Mouse (Mus musculus): ENCODE results near the gene Coro2a. TPM values are rescaled to one million over a fixed set of nuclear protein-coding genes. Genes with fewer than 3 reads are reported as not detected.
"Not testable (repeated sequence)": the region's sequence is repeated elsewhere in the genome, so short reads cannot be mapped to it uniquely, and the experiment has no call there.

Coro2a gene
- total and polyA plus RNA-seq, 2 experiments from 2014 or later = 6.2 to 26.7 TPM

- DNase-seq (ENCODE audit: low spot score) = no peak
- no peak overlapping the region for H3K4me3 ChIP-seq (ENCODE audit: low read length)
- H3K9ac ChIP-seq (replicated peaks; ENCODE audit: low read length) = no peak overlapping the region
- no peak overlapping the region for H3K4me2 ChIP-seq (ENCODE audit: low read depth, low read length)
- H3K4me1 ChIP-seq (ENCODE audit: insufficient read depth, low read length) = no peaks in the 10 kb centered on the region
- H3K9me3 ChIP-seq (ENCODE audit: low read length) = no peaks in the 10 kb centered on the region
- H3K27ac ChIP-seq = no peak overlapping the region
- no peaks in the 10 kb centered on the region for H3K36me3 ChIP-seq (ENCODE audit: insufficient read depth, low read length)
- H3K27me3 ChIP-seq (ENCODE audit: insufficient read depth, low read length) = no peaks in the 10 kb centered on the region
- 80% methylated on average over 1 of the region's 1 CpGs for WGBS
- no peak for ATAC-seq
- TF ChIP-seq CTCF (IDR thresholded peaks at IDR 0.05; ENCODE audit: low read depth) = no peak
These were observed 23.8 kb downstream of the Coro2a start for GRCm38 (mm10) chr4:46578228-46578627.

GRCm38 (mm10) chr4:46575509-46576284 lies 26.3 kb downstream of the Coro2a start:
- H3K4me3 ChIP-seq (ENCODE audit: low read length); H3K9ac ChIP-seq (replicated peaks; ENCODE audit: low read length); H3K36me3 ChIP-seq (ENCODE audit: insufficient read depth, low read length); ATAC-seq; H3K9me3 ChIP-seq (ENCODE audit: low read length); H3K4me2 ChIP-seq (ENCODE audit: low read depth, low read length); DNase-seq (ENCODE audit: low spot score); H3K4me1 ChIP-seq (ENCODE audit: insufficient read depth, low read length); H3K27ac ChIP-seq; H3K27me3 ChIP-seq (ENCODE audit: insufficient read depth, low read length): not testable (repeated sequence)
- 88% methylated on average over 6 of the region's 10 CpGs for WGBS

GRCm38 (mm10) chr4:46574841-46575240 lies 27.2 kb downstream of the Coro2a start:
- DNase-seq (ENCODE audit: low spot score) = no peak
- Histone ChIP-seq H3K4me2 (ENCODE audit: low read depth, low read length) (no peak overlapping the region), H3K9me3 (ENCODE audit: low read length) (no peaks in the 10 kb centered on the region), H3K4me3 (ENCODE audit: low read length) (no peak overlapping the region), H3K4me1 (ENCODE audit: insufficient read depth, low read length) (0 out of 2 replicates have a peak, but pooled peaks cover 3% of the 10 kb centered on the region), H3K36me3 (ENCODE audit: insufficient read depth, low read length) (no peaks in the 10 kb centered on the region), H3K27me3 (ENCODE audit: insufficient read depth, low read length) (no peaks in the 10 kb centered on the region), H3K9ac (replicated peaks; ENCODE audit: low read length) (no peak overlapping the region), H3K27ac (peak overlapping the region; percentile 17; the same call in 1 of the 2 replicates)
- peak; percentile 15; the same call in 1 of the 2 replicates for ATAC-seq
- 68% methylated on average over 10 of the region's 12 CpGs for WGBS
- no peak for TF ChIP-seq CTCF (IDR thresholded peaks at IDR 0.05; ENCODE audit: low read depth)

GRCm38 (mm10) chr4:46574024-46574753 lies 27.8 kb downstream of the Coro2a start:
- 0 out of 2 replicates have a peak, but pooled peaks cover 5% of the 10 kb centered on the region for H3K4me1 ChIP-seq (ENCODE audit: insufficient read depth, low read length)
- TF ChIP-seq CTCF (IDR thresholded peaks at IDR 0.05; ENCODE audit: low read depth) = no peak
- no peaks in the 10 kb centered on the region for H3K27me3 ChIP-seq (ENCODE audit: insufficient read depth, low read length)
- ATAC-seq = peak; percentile 39; the same call in 1 of the 2 replicates
- no peak overlapping the region for H3K4me3 ChIP-seq (ENCODE audit: low read length)
- no peaks in the 10 kb centered on the region for H3K9me3 ChIP-seq (ENCODE audit: low read length)
- H3K27ac ChIP-seq = no peak overlapping the region
- no peak overlapping the region for H3K4me2 ChIP-seq (ENCODE audit: low read depth, low read length)
- no peaks in the 10 kb centered on the region for H3K36me3 ChIP-seq (ENCODE audit: insufficient read depth, low read length)
- 63% methylated on average over 9 of the region's 9 CpGs for WGBS
- no peak overlapping the region for H3K9ac ChIP-seq (replicated peaks; ENCODE audit: low read length)
- DNase-seq (ENCODE audit: low spot score) = no peak

- H3K4me3 ChIP-seq (ENCODE audit: low read length) = no peak overlapping the region
- no peak for TF ChIP-seq CTCF (IDR thresholded peaks at IDR 0.05; ENCODE audit: low read depth)
- no peaks in the 10 kb centered on the region for H3K27me3 ChIP-seq (ENCODE audit: insufficient read depth, low read length)
- no peaks in the 10 kb centered on the region for H3K9me3 ChIP-seq (ENCODE audit: low read length)
- no peak overlapping the region for H3K27ac ChIP-seq
- WGBS = 84% methylated on average over 4 of the region's 4 CpGs
- H3K4me2 ChIP-seq (ENCODE audit: low read depth, low read length) = no peak overlapping the region
- no peaks in the 10 kb centered on the region for H3K36me3 ChIP-seq (ENCODE audit: insufficient read depth, low read length)
- 0 out of 2 replicates have a peak, but pooled peaks cover 5% of the 10 kb centered on the region for H3K4me1 ChIP-seq (ENCODE audit: insufficient read depth, low read length)
- H3K9ac ChIP-seq (replicated peaks; ENCODE audit: low read length) = no peak overlapping the region
- no peak for DNase-seq (ENCODE audit: low spot score)
- ATAC-seq = no peak
These were observed 29.4 kb downstream of the Coro2a start for GRCm38 (mm10) chr4:46572616-46573015.

- WGBS = 83% methylated on average over 9 of the region's 9 CpGs
- Histone ChIP-seq H3K36me3 (ENCODE audit: insufficient read depth, low read length) (no peaks in the 10 kb centered on the region), H3K4me1 (ENCODE audit: insufficient read depth, low read length) (0 out of 2 replicates have a peak, but pooled peaks cover 5% of the 10 kb centered on the region), H3K27ac (no peak overlapping the region), H3K4me2 (ENCODE audit: low read depth, low read length) (no peak overlapping the region), H3K9ac (replicated peaks; ENCODE audit: low read length) (no peak overlapping the region), H3K27me3 (ENCODE audit: insufficient read depth, low read length) (no peaks in the 10 kb centered on the region), H3K9me3 (ENCODE audit: low read length) (no peaks in the 10 kb centered on the region), H3K4me3 (ENCODE audit: low read length) (no peak overlapping the region)
- no peak for TF ChIP-seq CTCF (IDR thresholded peaks at IDR 0.05; ENCODE audit: low read depth)
- ATAC-seq (no peak), DNase-seq (ENCODE audit: low spot score) (no peak)
These were observed 30.3 kb downstream of the Coro2a start for GRCm38 (mm10) chr4:46571744-46572143.
